Comparison of ENCODE assay signal across 12 mouse cellular contexts in the genomic region with DNA sequence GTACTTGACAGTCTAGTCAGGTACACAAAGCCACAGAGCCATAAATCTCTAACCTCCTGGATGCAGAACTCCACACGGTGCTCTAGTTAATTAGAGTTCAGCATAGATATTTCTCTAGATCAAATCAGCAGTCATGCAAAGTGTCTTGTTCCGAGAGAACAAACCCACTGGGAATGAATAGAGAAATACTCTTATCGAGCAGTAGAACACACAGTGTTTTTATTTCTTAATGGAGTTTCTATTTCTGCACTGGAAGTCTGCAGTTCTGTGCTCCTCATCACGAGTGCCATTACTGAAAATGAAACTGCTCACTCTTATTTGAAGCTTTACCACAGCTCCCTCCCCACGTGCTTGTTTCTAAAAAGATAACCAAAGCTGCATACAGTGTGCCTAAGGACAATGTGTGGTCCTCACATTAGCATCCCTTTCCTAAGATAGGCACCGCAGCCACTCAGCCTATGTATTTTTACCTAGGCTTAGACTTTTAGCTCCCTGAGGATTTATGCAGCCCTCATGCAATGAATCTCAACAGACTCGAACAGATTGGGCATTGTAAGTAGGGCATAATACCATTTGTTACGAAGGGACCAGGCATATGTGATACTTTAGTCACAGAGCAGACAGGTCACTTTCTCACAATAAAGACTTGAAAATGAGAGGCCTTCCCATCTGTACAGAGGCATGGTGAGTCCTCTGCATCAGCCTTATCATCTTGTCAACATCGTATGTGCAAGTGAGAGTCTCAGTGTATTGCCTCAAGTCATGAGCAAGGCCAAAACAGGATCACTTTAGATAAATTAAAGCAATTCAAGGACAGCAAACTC.
DNase-seq lines count a peak whose midpoint lies in the region; ATAC-seq and TF ChIP-seq lines count a peak whose summit lies in the region.
"Had no signal": no experiment of that assay in that cellular context is flagged by ENCODE, and none has a peak within 500 bp of the region (broad histone marks: within the 10 kb centered on the region; RNA-seq: fewer than 3 reads in every experiment).

No protein-coding gene starts in this region.

- TF ChIP-seq POLR2A in brain, embryonic 14.5 days (IDR thresholded peaks at IDR 0.05; ENCODE audit: borderline replicate concordance, extremely low read depth, insufficient read depth, insufficient read length, poor library complexity, severe bottlenecking), result no peak

- no peak overlapping the region for H3K4me2 ChIP-seq in forebrain, embryonic 11.5 days (ENCODE audit: low read depth, low read length, severe bottlenecking)
- H3K4me2 ChIP-seq in hindbrain, postnatal 0 days (ENCODE audit: low read depth, low read length), result no peak overlapping the region
- H3K4me2 ChIP-seq in midbrain, postnatal 0 days (ENCODE audit: low read depth, low read length, poor library complexity, severe bottlenecking), result no peak overlapping the region
- H3K4me2 ChIP-seq in intestine, embryonic 16.5 days (ENCODE audit: low read depth, low read length), result no peak overlapping the region
- H3K4me2 ChIP-seq: limb, embryonic 12.5 days; lung, embryonic 14.5 days had no signal

- H3K36me3 ChIP-seq in forebrain, embryonic 11.5 days (ENCODE audit: control insufficient read depth, insufficient read depth, low read length), result no peaks in the 10 kb centered on the region
- H3K36me3 ChIP-seq in forebrain, embryonic 10.5 days (replicated peaks), result no peaks in the 10 kb centered on the region
- H3K36me3 ChIP-seq in hindbrain, postnatal 0 days (ENCODE audit: insufficient read depth, low read length), result no peaks in the 10 kb centered on the region
- no peaks in the 10 kb centered on the region for H3K36me3 ChIP-seq in midbrain, postnatal 0 days (ENCODE audit: insufficient read depth, low read length)
- no peaks in the 10 kb centered on the region for H3K36me3 ChIP-seq in intestine, embryonic 16.5 days (ENCODE audit: control insufficient read depth, insufficient read depth, low read length)
- H3K36me3 ChIP-seq: limb, embryonic 12.5 days had no signal

- H3K27ac ChIP-seq in forebrain, embryonic 11.5 days (ENCODE audit: low read depth, low read length), result no peak overlapping the region
- H3K27ac ChIP-seq in forebrain, embryonic 10.5 days, result no peak overlapping the region
- H3K27ac ChIP-seq in hindbrain, postnatal 0 days, result no peak overlapping the region
- H3K27ac ChIP-seq in midbrain, postnatal 0 days (ENCODE audit: low read depth, low read length), result no peak overlapping the region
- H3K27ac ChIP-seq in intestine, embryonic 16.5 days (ENCODE audit: low read length), result no peak overlapping the region
- H3K27ac ChIP-seq: limb, embryonic 12.5 days; stomach, postnatal 0 days had no signal

- no peak overlapping the region for H3K4me3 ChIP-seq in forebrain, embryonic 11.5 days (ENCODE audit: low read depth, low read length)
- no peak overlapping the region for H3K4me3 ChIP-seq in forebrain, embryonic 10.5 days
- no peak overlapping the region for H3K4me3 ChIP-seq in hindbrain, postnatal 0 days (ENCODE audit: low read length)
- H3K4me3 ChIP-seq in midbrain, postnatal 0 days (ENCODE audit: low read depth, low read length), result no peak overlapping the region
- no peak overlapping the region for H3K4me3 ChIP-seq in intestine, embryonic 16.5 days (ENCODE audit: low read length)
- H3K4me3 ChIP-seq: limb, embryonic 12.5 days had no signal

- no peaks in the 10 kb centered on the region for H3K9me3 ChIP-seq in forebrain, embryonic 11.5 days (ENCODE audit: control insufficient read depth, low read length)
- H3K9me3 ChIP-seq in forebrain, embryonic 10.5 days, result no peaks in the 10 kb centered on the region
- no peaks in the 10 kb centered on the region for H3K9me3 ChIP-seq in hindbrain, postnatal 0 days (ENCODE audit: low read length)
- no peaks in the 10 kb centered on the region for H3K9me3 ChIP-seq in midbrain, postnatal 0 days (ENCODE audit: low read length)
- no peaks in the 10 kb centered on the region for H3K9me3 ChIP-seq in intestine, embryonic 16.5 days (ENCODE audit: control insufficient read depth, low read length)
- H3K9me3 ChIP-seq: limb, embryonic 12.5 days had no signal

- DNase-seq in forebrain, embryonic 11.5 days (ENCODE audit: low spot score), result no peak
- no peak for DNase-seq in forebrain, embryonic 10.5 days (ENCODE audit: extremely low spot score, low spot score)
- DNase-seq in brain, embryonic 14.5 days (ENCODE audit: low read depth), result peak; percentile 68
- DNase-seq in hindbrain, postnatal 0 days (ENCODE audit: low spot score), result peak; percentile 45
- DNase-seq in midbrain, postnatal 0 days (ENCODE audit: low spot score), result peak; percentile 31
- DNase-seq: lung, embryonic 14.5 days; right cerebral cortex, postnatal 4 days had no signal

- H3K4me1 ChIP-seq in forebrain, embryonic 11.5 days (replicated peaks; ENCODE audit: control insufficient read depth, insufficient read depth, low read length), result no peaks in the 10 kb centered on the region; the same call in 1 of the 2 replicates
- peaks cover 17% of the 10 kb centered on the region for H3K4me1 ChIP-seq in forebrain, embryonic 10.5 days
- 0 out of 2 replicates have a peak, but pooled peaks cover 3% of the 10 kb centered on the region for H3K4me1 ChIP-seq in hindbrain, postnatal 0 days (ENCODE audit: insufficient read depth, low read length)
- H3K4me1 ChIP-seq in midbrain, postnatal 0 days (ENCODE audit: insufficient read depth, low read length), result no peaks in the 10 kb centered on the region
- H3K4me1 ChIP-seq in intestine, embryonic 16.5 days (ENCODE audit: control insufficient read depth, insufficient read depth, low read length), result no peaks in the 10 kb centered on the region
- H3K4me1 ChIP-seq: limb, embryonic 12.5 days had no signal

- peak; percentile 43; the same call in 1 of the 2 replicates for ATAC-seq in forebrain, embryonic 11.5 days (replicated peaks; ENCODE audit: low FRiP score)
- peak; percentile 49; the same call in 1 of the 2 replicates for ATAC-seq in hindbrain, postnatal 0 days
- ATAC-seq in midbrain, postnatal 0 days (ENCODE audit: low FRiP score), result no peak
- no peak for ATAC-seq in erythroid progenitor cell, adult 5-6 weeks (replicated peaks; ENCODE audit: low FRiP score, poor library complexity, severe bottlenecking)
- no peak for ATAC-seq in intestine, embryonic 16.5 days
- no peak for ATAC-seq in granulocyte monocyte progenitor cell, adult 5-6 weeks (replicated peaks; ENCODE audit: poor library complexity, severe bottlenecking)

- H3K9ac ChIP-seq in forebrain, embryonic 11.5 days (ENCODE audit: low read length), result no peak overlapping the region
- H3K9ac ChIP-seq in hindbrain, postnatal 0 days (replicated peaks; ENCODE audit: low read length), result no peak overlapping the region
- H3K9ac ChIP-seq in midbrain, postnatal 0 days (replicated peaks; ENCODE audit: low read length, poor library complexity, severe bottlenecking), result no peak overlapping the region
- no peak overlapping the region for H3K9ac ChIP-seq in intestine, embryonic 16.5 days (ENCODE audit: low read depth, low read length)
- H3K9ac ChIP-seq: limb, embryonic 12.5 days; lung, embryonic 14.5 days had no signal

- no peaks in the 10 kb centered on the region for H3K27me3 ChIP-seq in forebrain, embryonic 11.5 days (ENCODE audit: control insufficient read depth, insufficient read depth, low read length)
- no peaks in the 10 kb centered on the region for H3K27me3 ChIP-seq in forebrain, embryonic 10.5 days (ENCODE audit: poor library complexity, severe bottlenecking)
- H3K27me3 ChIP-seq in hindbrain, postnatal 0 days (ENCODE audit: insufficient read depth, low read length), result no peaks in the 10 kb centered on the region
- no peaks in the 10 kb centered on the region for H3K27me3 ChIP-seq in midbrain, postnatal 0 days (ENCODE audit: insufficient read depth, low read length)
- H3K27me3 ChIP-seq in intestine, embryonic 16.5 days (replicated peaks; ENCODE audit: control insufficient read depth, insufficient read depth, low read length), result no peaks in the 10 kb centered on the region
- H3K27me3 ChIP-seq: limb, embryonic 12.5 days had no signal

- 61% methylated on average over 9 of the region's 9 CpGs for WGBS in forebrain, embryonic 11.5 days
- WGBS in forebrain, embryonic 10.5 days, result 78% methylated on average over 9 of the region's 9 CpGs
- 33% methylated on average over 9 of the region's 9 CpGs for WGBS in hindbrain, postnatal 0 days
- WGBS in midbrain, postnatal 0 days, result 21% methylated on average over 9 of the region's 9 CpGs
- WGBS in intestine, embryonic 16.5 days, result 55% methylated on average over 9 of the region's 9 CpGs

- no peak for TF ChIP-seq CTCF in brain, embryonic 14.5 days (IDR thresholded peaks at IDR 0.05; ENCODE audit: borderline replicate concordance, extremely low read depth, insufficient read depth, insufficient read length)
- no peak for TF ChIP-seq CTCF in hindbrain, postnatal 0 days (IDR thresholded peaks at IDR 0.05; ENCODE audit: low read depth)
- no peak for TF ChIP-seq CTCF in midbrain, postnatal 0 days (IDR thresholded peaks at IDR 0.05)

Comparison
In these comparisons a context has a peak if more than half of its experiments do, and no peak if none do; other contexts are left out.
1. ATAC-seq: peak in forebrain, embryonic 11.5 days (single experiment) and hindbrain, postnatal 0 days (single experiment); none in midbrain, postnatal 0 days (single experiment), erythroid progenitor cell, adult 5-6 weeks (single experiment), intestine, embryonic 16.5 days (single experiment) and granulocyte monocyte progenitor cell, adult 5-6 weeks (single experiment).
2. DNase-seq: peak in brain, embryonic 14.5 days (single experiment), hindbrain, postnatal 0 days (single experiment) and midbrain, postnatal 0 days (single experiment); none in forebrain, embryonic 11.5 days (single experiment) and forebrain, embryonic 10.5 days (single experiment).